Mouse (Mus musculus) heart, postnatal 10 days (tissue): ENCODE data around the gene Olfr591. TPM values are rescaled to one million over a fixed set of nuclear protein-coding genes. Genes with fewer than 3 reads are reported as not detected.
"Not testable (repeated sequence)": the region's sequence is repeated elsewhere in the genome, so short reads cannot be mapped to it uniquely, and the experiment has no call there.

Experiments
- DNase-seq, 2 experiments: peaks; one replicate each; pipeline ENCODE4 v3.0.0; 2021
- intact Hi-C: fragments of 180-260 bp; cut with DNase I; formaldehyde crosslinking; loops from one replicate; pipeline ENCODE4 v1.15.1; 2025
- total RNA-seq, 2 experiments: library from RNA; stranded (reverse); gene quantifications; 2 replicates each; pipeline ENCODE4 v1.2.3; 2021

The Olfr591 gene
- total RNA-seq, result not detected

DNA sequence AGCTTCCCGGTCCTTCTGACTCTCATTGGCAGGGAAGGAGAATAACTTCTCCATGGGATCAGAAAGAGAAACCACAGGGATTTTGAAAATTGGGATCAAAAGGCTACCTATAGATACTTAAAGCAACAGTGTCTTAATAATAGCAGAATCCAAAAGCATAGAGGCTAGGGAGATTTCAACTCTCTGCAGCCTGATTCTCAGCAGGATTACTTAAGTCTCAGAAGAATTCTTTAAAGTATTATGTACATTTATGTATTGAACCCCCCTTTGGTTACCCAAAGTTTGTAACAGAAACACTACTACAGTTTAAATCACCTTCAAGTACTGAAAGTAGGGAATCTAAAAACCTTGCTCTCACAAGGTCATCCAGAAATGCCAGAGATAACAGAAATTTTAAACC lies at the start of gene Olfr591:
Gene Olfr591 (minus strand): TSS at position 101 of the 400 bp plus-strand sequence.
- intact Hi-C loops, result no loop called here
- DNase-seq, result no peak

DNA sequence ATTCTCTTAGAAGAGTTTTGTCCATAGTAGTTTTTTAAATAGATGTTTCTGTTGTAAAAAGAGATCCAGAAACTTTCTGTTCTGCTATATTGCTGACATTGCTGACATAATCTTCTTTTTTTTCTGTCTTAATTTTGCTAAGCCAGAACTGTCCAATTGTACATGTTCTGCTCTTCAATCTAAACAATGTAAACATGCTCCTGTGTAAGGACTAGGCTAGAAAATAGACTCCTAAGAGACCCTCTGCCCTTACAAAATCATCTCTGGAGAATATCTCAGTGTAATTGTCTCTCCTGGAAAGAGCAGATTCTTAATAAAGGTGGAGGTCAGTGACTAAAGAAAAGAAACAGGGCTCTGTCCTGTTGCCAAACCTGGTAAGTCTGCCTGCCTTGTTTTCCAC lies 38.6 kb upstream of the Olfr591 start, which contains the start of gene Olfr594:
Gene Olfr594 (plus strand): TSS at position 301 of the 400 bp plus-strand sequence.
- intact Hi-C loops, result no loop called here
- no peak for DNase-seq

DNA sequence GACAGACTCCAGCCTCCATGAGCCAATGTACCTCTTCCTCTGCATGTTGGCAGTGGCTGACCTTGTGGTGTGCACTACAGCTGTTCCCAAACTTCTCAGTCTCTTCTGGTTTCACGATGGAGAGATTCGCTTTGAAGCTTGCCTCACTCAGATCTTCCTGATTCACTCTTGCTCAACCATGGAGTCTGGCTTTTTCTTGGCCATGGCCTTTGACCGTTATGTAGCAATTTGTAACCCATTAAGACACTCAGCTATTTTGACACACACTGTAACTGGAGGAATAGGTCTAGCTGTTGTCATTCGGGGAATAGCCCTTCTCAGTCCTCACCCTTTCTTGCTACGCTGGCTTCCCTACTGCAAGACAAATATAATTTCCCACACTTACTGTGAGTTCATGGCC lies 33.9 kb upstream of the Olfr591 start:
- intact Hi-C loops, result not testable (repeated sequence)

GRCm38 (mm10) chr7:103211562-103211961 lies 33.4 kb upstream of the Olfr591 start, which contains the start of gene Olfr593:
Gene Olfr593, plus strand, starts transcription at chr7:103211862.
- no peak for DNase-seq
- intact Hi-C loops, result no loop called here

More for the DNA sequence above, 33.9 kb upstream of the Olfr591 start:
- not testable (repeated sequence) for DNase-seq

- DNase-seq, intact Hi-C loops: not testable (repeated sequence)
These were observed 6.4 kb upstream of the Olfr591 start, which contains the start of gene Olfr592 for GRCm38 (mm10) chr7:103184503-103184902. Gene Olfr592, plus strand, starts transcription at chr7:103184803.

DNA sequence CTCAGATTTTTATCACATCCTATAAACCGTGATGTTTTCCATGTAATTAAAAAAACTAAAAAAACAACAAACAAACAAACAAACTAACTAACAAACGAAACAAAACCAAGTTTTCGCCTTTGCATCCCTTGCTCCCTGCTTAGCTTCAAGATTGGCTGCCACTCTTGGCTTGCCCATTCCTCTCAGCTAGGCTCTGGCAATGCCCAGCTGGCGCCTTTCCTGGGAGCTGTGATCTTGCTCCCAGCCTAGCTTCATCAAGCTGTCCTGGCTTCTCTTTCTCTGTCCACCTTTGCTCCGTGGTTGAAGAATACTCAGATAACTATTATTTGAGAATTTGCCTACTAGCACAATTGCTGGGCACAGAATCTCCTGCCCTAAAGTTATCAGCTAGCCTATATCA lies 8.4 kb downstream of the Olfr591 start:
- peak in 1 of 2 experiments; percentile 3 for DNase-seq

DNA sequence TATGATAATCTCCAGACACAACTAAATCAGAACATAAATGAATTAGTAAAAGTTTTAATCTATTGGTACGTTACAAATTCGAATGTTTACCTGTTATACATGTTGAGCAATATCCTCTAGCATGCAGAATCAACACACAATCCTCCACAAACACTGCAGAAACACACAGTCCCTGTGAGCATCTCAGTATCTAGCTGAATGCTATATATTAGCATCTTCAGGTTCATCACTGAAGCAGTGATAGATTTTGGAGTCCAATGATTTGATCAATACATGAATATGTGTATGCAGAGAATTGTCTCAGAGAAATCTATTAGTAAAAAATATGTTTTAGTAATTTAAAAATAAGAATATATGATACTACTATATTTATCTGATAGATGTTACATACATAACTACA lies 21.9 kb downstream of the Olfr591 start, which contains the start of gene Olfr589:
Gene Olfr589 (minus strand): TSS at position 101 of the 400 bp plus-strand sequence.
- intact Hi-C loops, result no loop called here
- no peak for DNase-seq

More for the DNA sequence above, 8.4 kb downstream of the Olfr591 start:
- intact Hi-C loops, result no loop called here

DNA sequence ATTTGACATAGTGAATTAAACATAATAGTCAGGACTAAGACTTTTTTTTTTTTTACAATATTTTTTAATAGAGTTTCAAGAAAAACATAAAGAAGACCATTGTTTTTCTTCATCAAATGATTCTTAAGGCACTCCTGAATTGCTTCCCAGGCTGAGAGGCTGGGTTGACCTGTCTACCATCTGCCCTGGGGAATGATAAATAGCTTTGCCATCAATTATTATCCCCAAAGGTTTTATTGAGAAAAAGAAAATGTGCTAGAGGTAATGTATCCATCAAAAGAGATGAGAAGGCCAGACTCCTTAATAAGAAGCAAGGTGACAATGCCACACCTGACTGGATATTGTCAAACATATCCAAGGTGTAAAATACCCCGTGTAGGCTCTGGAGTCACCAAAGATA lies 37.6 kb downstream of the Olfr591 start, which contains the start of gene Olfr588-ps1:
Gene Olfr588-ps1 (plus strand): TSS at position 301 of the 400 bp plus-strand sequence.
- no peak for DNase-seq
- intact Hi-C loops, result no loop called here

DNA sequence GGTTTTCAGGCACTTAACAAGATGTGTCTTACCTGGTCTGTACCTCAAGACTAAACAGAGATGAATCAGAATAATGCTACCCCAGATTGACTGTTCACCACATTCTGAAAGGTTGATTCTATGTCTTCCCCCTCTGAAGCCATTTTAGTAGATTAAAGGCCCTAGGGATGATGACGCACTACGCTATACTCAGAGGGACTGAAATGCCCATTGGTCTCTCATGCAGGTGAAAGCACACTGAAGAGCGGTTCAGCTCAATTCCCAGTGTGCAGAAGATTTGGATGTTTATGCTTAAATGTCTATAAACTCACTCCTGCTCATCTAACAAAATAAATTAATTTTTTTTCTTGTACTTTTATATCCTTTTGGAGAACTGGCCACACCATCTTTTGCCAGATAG lies 52.6 kb downstream of the Olfr591 start, which contains the start of gene Olfr586:
Gene Olfr586 (minus strand): TSS at position 101 of the 400 bp plus-strand sequence.
- no peak for DNase-seq

GRCm38 (mm10) chr7:103119406-103119805 lies 58.7 kb downstream of the Olfr591 start:
- intact Hi-C loops, result loop anchor here (5.0 kb wide), 1 partner anchor 607 kb away; no protein-coding TSS in a partner anchor
- no peak for DNase-seq

More for the DNA sequence above, 52.6 kb downstream of the Olfr591 start, which contains the start of gene Olfr586:
- intact Hi-C loops, result no loop called here

Other genes with a start within 250 kb of the Olfr591 start
- not detected for gene Olfr573-ps1, start 235.8 kb downstream of the Olfr591 start, total RNA-seq
- gene Olfr574, start 229.9 kb downstream of the Olfr591 start, total RNA-seq, result not detected
- gene Olfr575, start 219.6 kb downstream of the Olfr591 start, total RNA-seq, result not detected
- not detected for gene Olfr576, start 215.7 kb downstream of the Olfr591 start, total RNA-seq
- gene Olfr577, start 202.4 kb downstream of the Olfr591 start, total RNA-seq, result not detected
- gene Olfr578, start 189.0 kb downstream of the Olfr591 start, total RNA-seq, result not detected
- gene Olfr582, start 140.3 kb downstream of the Olfr591 start, total RNA-seq, result not detected
- gene Olfr583, start 127.0 kb downstream of the Olfr591 start, total RNA-seq, result not detected
- not detected for gene Olfr584, start 96.5 kb downstream of the Olfr591 start, total RNA-seq
- gene Olfr585, start 80.6 kb downstream of the Olfr591 start, total RNA-seq, result not detected
- gene Olfr586, start 52.7 kb downstream of the Olfr591 start, total RNA-seq, result not detected
- not detected for gene Olfr588-ps1, start 37.5 kb downstream of the Olfr591 start, total RNA-seq
- gene Olfr589, start 22.0 kb downstream of the Olfr591 start, total RNA-seq, result not detected
- not detected for gene Olfr592, start 6.5 kb upstream of the Olfr591 start, total RNA-seq
- gene Olfr593, start 33.5 kb upstream of the Olfr591 start, total RNA-seq, result not detected
- not detected for gene Olfr594, start 38.7 kb upstream of the Olfr591 start, total RNA-seq
- not detected for gene Usp17ld, start 74.2 kb upstream of the Olfr591 start, total RNA-seq
- not detected for gene Olfr596, start 127.3 kb upstream of the Olfr591 start, total RNA-seq
- not detected for gene Olfr597, start 138.0 kb upstream of the Olfr591 start, total RNA-seq
- gene Olfr598, start 145.2 kb upstream of the Olfr591 start, total RNA-seq, result not detected
- not detected for gene Olfr599, start 157.6 kb upstream of the Olfr591 start, total RNA-seq
- gene Olfr600, start 171.3 kb upstream of the Olfr591 start, total RNA-seq, result not detected
- gene Olfr601, start 184.3 kb upstream of the Olfr591 start, total RNA-seq, result not detected
- gene Olfr603, start 207.8 kb upstream of the Olfr591 start, total RNA-seq, result not detected
- gene Usp17lc, start 236.7 kb upstream of the Olfr591 start, total RNA-seq, result not detected